In the genomic region with DNA sequence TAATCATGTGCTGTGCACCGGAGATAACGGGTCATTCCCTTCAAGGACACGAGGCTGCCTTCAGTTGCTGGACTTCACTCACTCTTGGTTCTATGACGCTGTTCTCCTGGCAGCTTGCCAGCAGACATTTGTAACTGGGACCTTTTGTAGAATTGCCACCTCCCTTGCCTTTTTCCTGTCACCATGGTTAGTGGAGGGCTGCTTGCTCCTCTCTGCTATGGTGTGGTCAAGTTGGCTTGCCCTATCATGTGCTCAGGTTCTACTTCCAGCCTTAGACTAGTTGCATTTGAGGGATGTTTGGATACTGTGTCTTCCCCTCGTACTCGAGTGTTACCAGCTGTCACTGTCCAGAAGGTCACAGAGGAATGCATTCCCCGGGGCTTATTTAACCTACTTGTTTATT, we compare ENCODE assay signal across 8 mouse cellular contexts.
DNase-seq lines count a peak whose midpoint lies in the region; ATAC-seq lines count a peak whose summit lies in the region.

No protein-coding gene starts in this region.

- H3K9ac ChIP-seq in forebrain, embryonic 13.5 days, result no peak overlapping the region

- no peak overlapping the region for H3K4me3 ChIP-seq in forebrain, embryonic 13.5 days

- intact Hi-C loops in heart, postnatal 14 days (cut with DNase I), result no loop called here

- H3K4me2 ChIP-seq in forebrain, embryonic 13.5 days, result no peak overlapping the region

- peaks cover 42% of the 10 kb centered on the region for H3K4me1 ChIP-seq in forebrain, embryonic 13.5 days

- H3K27ac ChIP-seq in forebrain, embryonic 13.5 days, result no peak overlapping the region

- ATAC-seq in CD4-positive, CD25-positive, alpha-beta regulatory T cell, adult 4 months, result no peak
- ATAC-seq in forebrain, embryonic 13.5 days, result peak; percentile 54

- peak; percentile 33 for DNase-seq in CD4-positive, CD25-positive, alpha-beta regulatory T cell, adult 2 months (ENCODE audit: low read depth, low spot score)
- DNase-seq in adrenal gland, adult 8-10 months, result peak; percentile 88
- DNase-seq in heart, postnatal 14 days, result peak; percentile 71 to 72
- peak; percentile 77 for DNase-seq in kidney, postnatal 14 days
- DNase-seq in lung, postnatal 10 days, result peak; percentile 77
- peak; percentile 31 to 71 for DNase-seq in spleen, postnatal 4 days (ENCODE audit: low spot score in 2 of 2)

- 21% methylated on average over 7 of the region's 7 CpGs for WGBS in forebrain, embryonic 13.5 days

- no peaks in the 10 kb centered on the region for H3K36me3 ChIP-seq in forebrain, embryonic 13.5 days (ENCODE audit: poor library complexity, severe bottlenecking)

- no peaks in the 10 kb centered on the region for H3K9me3 ChIP-seq in forebrain, embryonic 13.5 days (replicated peaks)

- H3K27me3 ChIP-seq in forebrain, embryonic 13.5 days, result no peaks in the 10 kb centered on the region

Comparison
In these comparisons a context has a peak if more than half of its experiments do, and no peak if none do; other contexts are left out.
1. DNase-seq: peak in every context shown above with its lines; median percentile 88 in adrenal gland, adult 8-10 months; 77 in kidney, postnatal 14 days; 77 in lung, postnatal 10 days; 72 in heart, postnatal 14 days; 51 in spleen, postnatal 4 days; 33 in CD4-positive, CD25-positive, alpha-beta regulatory T cell, adult 2 months.